Mouse (Mus musculus) cerebellum, adult 11 months (tissue): ENCODE data around the gene Zdhhc3.

Experiments
- DNase-seq: peaks from one replicate; pipeline ENCODE4 v3.0.0; 2022

Gene Zdhhc3

DNA sequence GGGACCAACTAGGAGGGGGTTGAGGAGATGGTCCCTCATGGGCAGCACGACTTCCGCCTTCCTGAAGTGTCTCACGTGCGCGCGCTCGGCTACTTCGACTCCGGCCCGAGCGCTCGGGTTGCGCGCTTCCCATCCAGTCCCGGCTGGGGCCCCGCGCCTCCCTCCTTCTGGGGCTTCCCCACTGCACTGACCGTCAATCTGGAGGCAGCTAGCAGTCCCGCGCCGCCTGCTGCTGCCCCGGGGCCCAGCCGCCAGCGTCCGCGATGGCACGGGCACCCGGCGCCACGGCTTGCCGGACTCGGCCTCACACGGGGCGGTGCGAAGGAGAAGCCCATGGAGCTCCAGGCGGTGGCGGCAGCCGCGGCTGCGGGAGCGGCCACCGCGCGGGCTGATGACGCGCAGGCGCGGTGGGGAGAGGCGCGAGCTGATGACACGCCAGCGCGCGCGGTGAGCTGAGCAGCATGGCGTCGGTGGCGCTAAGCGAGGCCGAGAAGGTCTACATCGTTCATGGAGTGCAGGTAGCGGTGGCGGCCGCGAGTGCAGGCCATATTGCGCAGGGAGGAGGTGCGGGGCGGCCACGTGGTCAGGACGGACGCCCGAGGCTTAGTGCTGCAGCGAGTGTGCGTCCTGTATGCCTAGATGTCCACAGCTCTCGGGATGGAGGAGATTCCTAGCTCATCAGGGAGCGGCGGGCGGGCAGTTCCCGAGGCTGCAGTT, at the start of gene Zdhhc3, which contains the start of gene Exosc7:
TSS of gene Zdhhc3 (minus strand) at position 401 of the 717 bp plus-strand sequence.
TSS of gene Exosc7 (plus strand) at position 411 of the 717 bp plus-strand sequence.
- DNase-seq: peak; percentile 86

DNA sequence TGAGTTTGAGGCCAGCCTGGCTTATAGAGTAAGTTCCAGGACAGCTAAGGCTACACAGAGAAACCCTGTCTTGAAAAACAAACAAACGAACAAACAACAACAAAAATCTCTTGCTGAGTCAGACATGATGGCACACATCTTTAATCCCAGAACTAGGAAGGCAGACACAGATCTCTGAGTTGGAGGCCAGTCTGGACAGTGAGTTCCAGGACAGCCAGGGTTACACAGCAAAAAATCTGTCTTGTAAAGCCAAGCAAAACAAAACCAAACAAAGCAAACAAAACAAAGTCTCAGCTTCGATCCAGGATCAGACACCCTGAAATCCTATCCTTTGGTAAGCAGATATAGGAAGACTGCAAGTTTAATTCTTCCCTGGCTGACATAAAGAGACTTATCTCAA, 48.8 kb upstream of the Zdhhc3 start:
- no peak for DNase-seq

DNA sequence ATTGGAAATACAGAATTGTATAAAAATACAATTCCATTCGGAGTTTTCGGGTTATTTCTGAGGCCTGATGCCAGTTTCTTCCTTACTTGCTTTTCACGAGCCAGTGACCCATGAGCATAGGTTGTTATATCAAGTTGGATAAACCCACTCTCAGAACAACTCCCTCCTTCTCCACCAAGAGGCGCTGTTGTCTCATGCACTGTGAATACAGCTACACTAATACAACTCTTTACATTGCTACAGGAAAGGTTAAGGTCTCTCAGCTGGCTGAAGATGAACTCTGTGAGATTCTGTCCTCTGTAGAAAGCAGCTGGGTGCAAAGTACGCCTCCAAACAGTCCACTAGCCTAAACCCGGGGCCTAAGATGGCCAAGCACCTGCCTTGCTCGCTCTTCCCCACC, 46.3 kb upstream of the Zdhhc3 start:
- peak; percentile 6 for DNase-seq

DNA sequence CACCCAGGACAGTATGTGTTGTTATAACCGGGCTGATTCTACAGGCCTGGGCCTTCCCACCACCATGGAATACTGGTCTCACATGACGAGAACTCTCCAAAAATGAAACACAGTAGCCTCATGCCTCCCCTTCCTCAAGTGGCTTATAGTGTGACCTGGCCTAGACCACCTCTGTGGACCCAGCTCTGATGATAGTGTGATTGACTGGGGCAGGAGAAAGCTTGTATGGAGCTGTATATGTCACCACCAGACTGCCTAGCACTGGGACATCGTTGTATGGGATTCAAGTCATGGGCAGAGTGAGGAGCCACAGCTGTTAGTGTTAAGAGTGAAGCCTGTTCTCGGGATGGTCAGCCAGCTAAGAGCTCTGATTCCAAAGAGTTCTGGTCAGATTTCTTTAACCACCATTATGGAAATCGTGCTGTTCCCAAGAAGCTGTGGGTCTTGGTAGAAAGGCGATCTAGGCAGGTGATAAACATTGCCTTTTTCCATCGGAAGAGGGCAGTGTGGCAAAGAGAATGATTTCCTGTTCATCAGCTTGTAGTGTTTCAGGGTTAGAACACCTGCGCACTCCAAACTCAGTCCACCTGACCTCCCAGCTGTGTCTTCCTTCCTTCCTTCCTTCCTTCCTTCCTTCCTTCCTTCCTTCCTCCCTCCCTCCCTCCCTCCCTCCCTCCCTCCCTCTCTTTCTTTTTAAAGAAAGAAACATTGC, 45.3 kb upstream of the Zdhhc3 start:
- DNase-seq: peak; percentile 4

DNA sequence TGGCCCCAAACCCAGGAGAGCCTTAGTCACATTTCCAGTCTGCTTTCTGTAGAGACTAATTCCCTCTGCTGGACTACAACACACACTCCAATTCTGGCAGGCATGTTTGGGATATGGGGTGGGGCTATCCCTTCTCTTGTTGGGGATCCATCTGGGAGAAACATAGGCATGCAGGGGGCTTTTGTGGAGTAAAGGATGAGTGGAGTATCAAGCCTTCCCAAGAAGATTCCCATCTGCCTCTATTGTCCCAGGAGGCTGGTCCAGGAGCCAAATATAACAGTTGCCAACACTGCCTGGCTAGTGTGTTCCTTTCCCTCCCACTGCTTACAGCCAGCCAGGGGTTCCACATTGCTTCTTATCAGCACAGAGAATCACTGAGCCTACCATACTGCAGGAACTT, 44.7 kb upstream of the Zdhhc3 start:
- no peak for DNase-seq

DNA sequence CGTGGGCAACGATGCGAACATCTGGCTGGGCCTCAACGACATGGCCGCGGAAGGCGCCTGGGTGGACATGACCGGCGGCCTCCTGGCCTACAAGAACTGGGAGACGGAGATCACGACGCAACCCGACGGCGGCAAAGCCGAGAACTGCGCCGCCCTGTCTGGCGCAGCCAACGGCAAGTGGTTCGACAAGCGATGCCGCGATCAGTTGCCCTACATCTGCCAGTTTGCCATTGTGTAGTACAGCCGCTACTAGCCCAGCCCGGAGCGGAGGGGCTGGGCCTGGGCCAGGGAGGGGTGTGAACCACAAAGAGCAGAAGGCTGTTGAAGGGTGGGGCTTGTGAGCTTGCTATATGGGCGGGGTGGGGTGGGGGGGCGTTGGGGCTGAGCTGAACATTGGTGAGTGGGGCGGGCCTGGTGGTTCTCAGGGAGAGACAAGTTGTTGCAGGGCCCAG, 43.9 kb upstream of the Zdhhc3 start:
- DNase-seq: peak; percentile 3

GRCm38 (mm10) chr9:123153121-123153520, 40.1 kb upstream of the Zdhhc3 start:
- no peak for DNase-seq

DNA sequence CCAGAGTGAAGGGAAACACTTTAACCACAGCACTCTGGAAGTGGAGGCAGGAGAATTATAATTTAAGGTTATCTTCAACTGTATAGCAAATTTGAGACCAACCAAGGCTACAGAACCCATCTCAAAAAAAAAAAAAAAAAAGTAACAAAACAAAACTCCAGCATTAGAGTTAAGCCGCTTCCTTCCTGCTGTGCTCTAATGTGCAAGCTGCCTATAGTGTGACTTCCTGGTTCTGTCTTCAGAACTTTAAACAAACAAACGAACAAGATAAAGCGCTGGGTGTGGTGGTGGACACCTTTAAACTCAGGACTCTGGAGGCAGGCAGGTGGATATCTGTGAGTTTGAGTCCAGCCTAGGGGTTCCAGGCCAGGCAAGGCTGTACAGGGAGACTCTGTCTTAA, 39.0 kb upstream of the Zdhhc3 start:
- no peak for DNase-seq

GRCm38 (mm10) chr9:123151561-123151960, 38.6 kb upstream of the Zdhhc3 start:
- no peak for DNase-seq

- DNase-seq: no peak
These were observed 37.4 kb upstream of the Zdhhc3 start, which contains the start of gene Clec3b for GRCm38 (mm10) chr9:123150241-123151020. TSS of gene Clec3b (plus strand) at chr9:123150946.

GRCm38 (mm10) chr9:123148430-123148829, 35.4 kb upstream of the Zdhhc3 start:
- no peak for DNase-seq

GRCm38 (mm10) chr9:123139887-123140614, 27.0 kb upstream of the Zdhhc3 start:
- no peak for DNase-seq

DNA sequence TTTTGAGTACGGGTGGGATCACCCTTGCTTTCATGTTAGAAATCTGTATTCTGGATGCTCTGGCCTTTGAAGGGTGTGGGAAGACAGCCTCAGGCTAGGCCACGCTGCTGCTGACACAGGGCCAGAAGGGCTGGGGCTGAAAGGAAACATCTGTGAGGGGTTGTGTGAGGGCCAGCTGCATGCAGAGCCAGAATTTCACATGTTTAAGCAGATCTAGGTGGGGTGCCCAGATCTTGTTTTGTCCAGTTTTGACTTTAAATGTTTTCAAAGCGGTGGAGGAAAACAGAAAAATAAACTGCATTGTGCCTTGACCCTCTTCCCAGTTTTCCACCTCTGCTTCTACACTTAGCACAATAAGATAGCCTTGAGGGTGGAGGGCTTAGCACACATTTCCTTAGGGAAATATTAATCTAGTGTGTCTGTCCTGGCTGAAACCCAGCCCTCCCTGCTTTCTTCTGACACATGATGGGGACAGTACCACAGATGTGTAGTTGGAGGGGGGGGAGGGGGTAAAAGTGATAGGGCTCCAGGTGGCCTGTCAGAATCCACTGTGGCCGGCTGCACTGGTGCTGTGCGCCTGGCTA, 26.0 kb upstream of the Zdhhc3 start:
- DNase-seq: no peak

GRCm38 (mm10) chr9:123136953-123137682, 24.1 kb upstream of the Zdhhc3 start:
- DNase-seq: no peak

GRCm38 (mm10) chr9:123132994-123133393, 20.0 kb upstream of the Zdhhc3 start:
- no peak for DNase-seq

DNA sequence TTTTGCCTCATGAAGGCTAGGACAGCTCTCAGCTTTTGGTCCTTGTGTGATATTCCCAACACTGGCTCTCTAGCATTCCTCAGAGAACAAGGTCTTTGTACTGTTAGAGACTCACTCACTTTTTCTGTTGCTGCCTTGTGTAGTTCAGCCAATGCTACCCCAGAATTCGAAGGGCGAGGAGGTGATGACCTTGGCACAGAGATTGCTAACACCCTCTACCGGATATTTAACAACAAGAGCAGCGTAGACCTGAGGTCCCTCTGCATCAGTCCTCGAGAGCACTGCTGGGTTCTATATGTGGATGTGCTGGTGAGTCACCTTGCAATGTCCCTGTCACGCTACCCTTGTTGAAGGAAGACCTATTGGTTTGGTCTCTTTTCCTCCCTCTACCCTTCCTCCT, 14.7 kb upstream of the Zdhhc3 start:
- DNase-seq: no peak

DNA sequence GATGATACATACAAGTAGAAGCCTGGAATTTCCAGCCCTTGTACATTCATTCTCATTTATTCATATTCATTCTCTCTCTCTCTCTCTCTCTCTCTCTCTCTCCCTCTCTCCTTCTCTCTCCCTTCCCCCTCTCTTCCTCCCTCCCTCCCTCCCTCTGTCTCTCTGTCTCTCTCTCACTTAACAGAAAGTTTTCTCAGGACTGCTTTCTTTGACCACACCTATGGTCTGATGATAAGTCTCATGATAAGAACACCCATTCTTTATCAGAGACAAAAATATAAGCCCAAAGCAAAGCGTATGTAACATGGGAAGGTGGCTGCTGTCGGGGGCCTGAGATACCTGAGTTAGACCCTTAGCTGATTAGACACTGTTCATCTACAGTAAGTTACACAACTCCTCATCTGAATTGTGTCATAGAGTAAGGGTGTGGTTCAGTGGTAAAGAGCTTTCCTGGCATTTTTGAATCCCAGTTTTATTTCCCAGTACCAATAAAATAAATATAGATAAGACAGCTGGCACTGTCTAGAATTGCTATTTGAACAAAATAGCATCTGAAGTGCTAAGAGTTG, 11.5 kb upstream of the Zdhhc3 start:
- DNase-seq: no peak

DNA sequence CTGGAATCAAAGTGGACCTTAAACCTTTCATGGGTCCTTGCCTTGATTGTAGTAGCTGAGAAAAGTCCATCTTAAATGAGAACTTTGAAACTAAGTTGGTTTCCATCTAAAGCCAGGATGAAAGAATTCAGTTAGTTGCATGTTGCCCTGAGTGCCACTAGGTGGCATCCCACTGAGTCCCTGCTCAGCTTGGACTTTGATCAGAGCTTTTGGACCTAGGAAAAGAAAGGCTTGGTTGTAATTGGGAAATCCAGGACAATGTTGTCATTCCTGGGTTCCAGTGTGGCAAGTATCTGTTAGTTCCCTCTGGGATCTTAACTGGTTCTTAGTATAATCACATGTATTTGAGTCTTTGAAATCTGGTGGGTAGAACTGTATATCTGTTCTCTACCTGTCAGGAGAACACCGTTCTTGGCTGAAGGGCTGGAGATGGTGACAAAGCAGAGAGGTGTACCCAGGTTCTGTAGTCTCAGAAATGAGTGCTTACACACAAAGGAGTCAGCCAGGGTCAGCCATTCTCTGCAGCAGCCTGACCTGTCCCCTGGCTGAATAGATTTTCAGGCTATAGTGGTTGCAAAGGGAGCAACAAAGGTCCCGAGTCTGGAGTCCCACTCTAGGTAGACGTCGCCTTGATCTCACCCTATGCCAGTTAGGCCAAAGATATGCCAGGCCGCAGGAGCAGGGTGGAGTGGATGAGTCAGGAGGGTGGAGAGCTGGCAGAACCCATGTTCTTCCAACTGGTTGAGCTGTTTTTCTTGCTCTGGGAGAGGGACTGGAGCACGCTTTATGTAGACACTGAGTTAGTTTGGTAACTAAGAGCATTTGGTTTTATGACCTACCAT, 10.8 kb upstream of the Zdhhc3 start:
- no peak for DNase-seq

DNA sequence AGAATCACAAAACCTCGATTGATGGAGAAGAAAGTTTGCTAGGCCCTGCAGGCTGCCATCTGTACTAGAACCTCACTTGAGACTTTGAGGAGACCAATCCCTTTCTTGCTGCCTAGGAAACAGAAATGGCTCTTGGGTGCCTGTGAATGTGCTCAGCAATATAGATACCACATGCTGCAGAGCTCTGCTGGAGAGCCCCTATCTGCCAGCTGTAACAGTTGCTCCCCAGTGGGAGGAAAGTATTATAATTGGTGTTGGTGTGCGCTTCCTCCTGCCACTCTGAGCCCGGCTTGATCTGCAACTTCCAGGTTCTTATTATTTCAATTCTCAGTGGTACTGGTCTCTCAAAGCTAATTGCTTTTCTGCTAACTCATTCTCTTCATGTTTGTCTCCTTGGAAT, 10.0 kb upstream of the Zdhhc3 start:
- no peak for DNase-seq

- DNase-seq: no peak
These were observed 2.6 kb upstream of the Zdhhc3 start for GRCm38 (mm10) chr9:123115566-123115965.
